ENCODE assay signal across 24 mouse cellular contexts in the genomic region with DNA sequence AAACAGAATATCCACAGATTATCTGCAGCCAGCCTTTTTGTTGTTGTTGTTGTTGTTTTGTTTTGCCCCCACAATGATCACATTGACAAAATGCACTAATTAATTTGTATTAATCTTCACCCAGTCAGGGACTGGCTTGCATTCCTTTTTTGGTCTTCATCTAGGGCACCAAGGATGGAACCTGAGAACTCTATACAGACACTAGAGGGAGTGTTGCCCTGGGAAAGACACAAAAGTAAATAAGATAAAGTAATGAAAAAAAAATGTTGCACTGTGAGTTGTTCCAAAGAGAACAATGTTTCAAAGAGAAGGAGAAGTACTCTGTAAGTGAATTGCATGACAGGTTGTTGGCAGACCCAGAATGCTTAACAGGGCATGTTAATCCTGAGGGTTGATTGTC. TPM values are rescaled to one million over a fixed set of nuclear protein-coding genes. Genes with fewer than 3 reads are reported as not detected.
DNase-seq lines count a peak whose midpoint lies in the region; ATAC-seq and TF ChIP-seq lines count a peak whose summit lies in the region.
"Had no signal": no experiment of that assay in that cellular context is flagged by ENCODE, and none has a peak within 500 bp of the region (broad histone marks: within the 10 kb centered on the region; RNA-seq: fewer than 3 reads in every experiment).

No protein-coding gene starts in this region.

- no peak for ATAC-seq in heart, embryonic 11.5 days (replicated peaks; ENCODE audit: insufficient number of reproducible peaks, low FRiP score, low TSS enrichment)
- ATAC-seq in kidney, postnatal 0 days (replicated peaks; ENCODE audit: low FRiP score, low read depth) = no peak
- no peak for ATAC-seq in midbrain, postnatal 0 days (ENCODE audit: low FRiP score)
- no peak for ATAC-seq in midbrain, embryonic 15.5 days (replicated peaks)
- ATAC-seq: activated CD4-positive, CD25-positive, alpha-beta regulatory T cell, adult 4 months; forebrain, embryonic 14.5 days; inflammation-experienced regulatory T-cells, adult 6 months; Patski had no signal

- H3K4me1 ChIP-seq in heart, adult 2 months (ENCODE audit: control insufficient read depth, insufficient read depth, low read length) = no peaks in the 10 kb centered on the region
- no peaks in the 10 kb centered on the region for H3K4me1 ChIP-seq in heart, embryonic 11.5 days (ENCODE audit: control insufficient read depth, insufficient read depth, low read length)
- no peaks in the 10 kb centered on the region for H3K4me1 ChIP-seq in kidney, postnatal 0 days (replicated peaks; ENCODE audit: insufficient read depth, low read length)
- H3K4me1 ChIP-seq in midbrain, postnatal 0 days (ENCODE audit: insufficient read depth, low read length) = no peaks in the 10 kb centered on the region
- no peaks in the 10 kb centered on the region for H3K4me1 ChIP-seq in midbrain, embryonic 15.5 days
- H3K4me1 ChIP-seq: embryonic facial prominence, embryonic 13.5 days; heart, embryonic 12.5 days; hindbrain, embryonic 10.5 days had no signal

- H3K79me2 ChIP-seq in heart, adult 2 months (replicated peaks; ENCODE audit: control insufficient read depth, insufficient read depth, low read length) = no peaks in the 10 kb centered on the region

- intact Hi-C loops in heart, adult 2 months (cut with DNase I) = no loop called here

- no peak for TF ChIP-seq POLR2A in heart, adult 2 months (IDR thresholded peaks at IDR 0.05; ENCODE audit: insufficient read depth, low read depth, low read length)

- H3K9me3 ChIP-seq in heart, embryonic 11.5 days (replicated peaks; ENCODE audit: control insufficient read depth, low read length) = peaks cover 6% of the 10 kb centered on the region; the same call in 1 of the 2 replicates
- H3K9me3 ChIP-seq in kidney, postnatal 0 days (replicated peaks; ENCODE audit: low read length) = no peaks in the 10 kb centered on the region
- H3K9me3 ChIP-seq in midbrain, postnatal 0 days (ENCODE audit: low read length) = peaks cover 3% of the 10 kb centered on the region; the same call in 1 of the 2 replicates
- no peaks in the 10 kb centered on the region for H3K9me3 ChIP-seq in midbrain, embryonic 15.5 days
- H3K9me3 ChIP-seq: embryonic facial prominence, embryonic 13.5 days; hindbrain, embryonic 15.5 days had no signal

- peak; percentile 35 for TF ChIP-seq CTCF in heart, adult 2 months (IDR thresholded peaks at IDR 0.05)
- peak; percentile 39; the same call in 1 of the 2 replicates for TF ChIP-seq CTCF in kidney, postnatal 0 days (IDR thresholded peaks at IDR 0.05; ENCODE audit: low read depth)
- peak; percentile 73 for TF ChIP-seq CTCF in midbrain, postnatal 0 days (IDR thresholded peaks at IDR 0.05)

- no peaks in the 10 kb centered on the region for H3K27me3 ChIP-seq in heart, adult 2 months (ENCODE audit: control insufficient read depth, insufficient read depth, low read length)
- H3K27me3 ChIP-seq in heart, embryonic 11.5 days (ENCODE audit: control insufficient read depth, insufficient read depth, low read length) = no peaks in the 10 kb centered on the region
- H3K27me3 ChIP-seq in kidney, postnatal 0 days (ENCODE audit: insufficient read depth, low read length) = no peaks in the 10 kb centered on the region
- no peaks in the 10 kb centered on the region for H3K27me3 ChIP-seq in midbrain, postnatal 0 days (ENCODE audit: insufficient read depth, low read length)
- no peaks in the 10 kb centered on the region for H3K27me3 ChIP-seq in midbrain, embryonic 15.5 days (replicated peaks)
- H3K27me3 ChIP-seq: CH12.LX; hindbrain, embryonic 15.5 days; Patski had no signal

- no peaks in the 10 kb centered on the region for H3K36me3 ChIP-seq in heart, adult 2 months (ENCODE audit: control insufficient read depth, insufficient read depth, low read length)
- no peaks in the 10 kb centered on the region for H3K36me3 ChIP-seq in heart, embryonic 11.5 days (ENCODE audit: control insufficient read depth, insufficient read depth, low read length)
- H3K36me3 ChIP-seq in kidney, postnatal 0 days (ENCODE audit: insufficient read depth, low read length) = no peaks in the 10 kb centered on the region
- no peaks in the 10 kb centered on the region for H3K36me3 ChIP-seq in midbrain, postnatal 0 days (ENCODE audit: insufficient read depth, low read length)
- H3K36me3 ChIP-seq in midbrain, embryonic 15.5 days (replicated peaks) = no peaks in the 10 kb centered on the region
- H3K36me3 ChIP-seq: embryonic facial prominence, embryonic 13.5 days; heart, embryonic 12.5 days; hindbrain, embryonic 10.5 days; hindbrain, embryonic 15.5 days had no signal

- no peak for TF ChIP-seq EP300 in heart, adult 2 months (IDR thresholded peaks at IDR 0.05; ENCODE audit: insufficient read depth, low read depth, low read length)

- H3K27ac ChIP-seq in heart, adult 2 months = no peak overlapping the region
- H3K27ac ChIP-seq in heart, embryonic 11.5 days (ENCODE audit: low read depth, low read length) = no peak overlapping the region
- H3K27ac ChIP-seq in kidney, postnatal 0 days = no peak overlapping the region
- no peak overlapping the region for H3K27ac ChIP-seq in midbrain, postnatal 0 days (ENCODE audit: low read depth, low read length)
- no peak overlapping the region for H3K27ac ChIP-seq in midbrain, embryonic 15.5 days
- H3K27ac ChIP-seq: embryonic facial prominence, embryonic 13.5 days; hindbrain, embryonic 10.5 days; hindbrain, embryonic 15.5 days had no signal

- DNase-seq in heart, adult 2 months = no peak
- DNase-seq in kidney, postnatal 0 days (ENCODE audit: low spot score) = peak; percentile 26
- no peak for DNase-seq in kidney, adult 8-10 months
- DNase-seq in midbrain, postnatal 0 days (ENCODE audit: low spot score) = peak; percentile 44
- no peak for DNase-seq in frontal cortex, postnatal 10 days (ENCODE audit: low spot score in 2 of 2)
- DNase-seq: adrenal gland, postnatal 14 days; cerebellum, adult 8-10 months; cerebellum, postnatal 14 days; gastrocnemius, postnatal 10 days; heart, adult 18-20 months had no signal

- no peak overlapping the region for H3K4me3 ChIP-seq in heart, adult 2 months
- H3K4me3 ChIP-seq in heart, embryonic 11.5 days (ENCODE audit: low read depth, low read length) = no peak overlapping the region
- H3K4me3 ChIP-seq in kidney, postnatal 0 days (replicated peaks; ENCODE audit: low read depth, low read length) = no peak overlapping the region
- H3K4me3 ChIP-seq in midbrain, postnatal 0 days (ENCODE audit: low read depth, low read length) = no peak overlapping the region
- no peak overlapping the region for H3K4me3 ChIP-seq in midbrain, embryonic 15.5 days
- H3K4me3 ChIP-seq: embryonic facial prominence, embryonic 13.5 days; heart, embryonic 12.5 days; hindbrain, embryonic 10.5 days; hindbrain, embryonic 15.5 days had no signal

- no peak overlapping the region for H3K9ac ChIP-seq in heart, adult 2 months (ENCODE audit: low read depth, low read length)
- H3K9ac ChIP-seq in heart, embryonic 11.5 days (ENCODE audit: low read depth, low read length) = no peak overlapping the region
- H3K9ac ChIP-seq in kidney, postnatal 0 days (ENCODE audit: low read depth, low read length) = no peak overlapping the region
- no peak overlapping the region for H3K9ac ChIP-seq in midbrain, postnatal 0 days (replicated peaks; ENCODE audit: low read length, poor library complexity, severe bottlenecking)
- H3K9ac ChIP-seq in midbrain, embryonic 15.5 days = no peak overlapping the region
- H3K9ac ChIP-seq: embryonic facial prominence, embryonic 13.5 days; heart, embryonic 12.5 days; hindbrain, embryonic 15.5 days had no signal

- no peak overlapping the region for H3K4me2 ChIP-seq in heart, embryonic 11.5 days
- no peak overlapping the region for H3K4me2 ChIP-seq in kidney, postnatal 0 days (ENCODE audit: low read length)
- no peak overlapping the region for H3K4me2 ChIP-seq in midbrain, postnatal 0 days (ENCODE audit: low read depth, low read length, poor library complexity, severe bottlenecking)
- no peak overlapping the region for H3K4me2 ChIP-seq in midbrain, embryonic 15.5 days
- H3K4me2 ChIP-seq: embryonic facial prominence, embryonic 13.5 days; heart, embryonic 12.5 days; hindbrain, embryonic 15.5 days had no signal

RNA-seq across cellular contexts. Expression of a gene that starts 9.6 kb away (rescaled TPM):
- not detected for total RNA-seq in heart, adult 2 months (2021)
- polyA plus RNA-seq in heart, adult 2 months (2012; rRNA removed) = 0.09 TPM in 1 of 2 replicates, not detected in the other
- polyA plus RNA-seq in heart, embryonic 11.5 days (2014; fragmentation: Nextera tagmentation; extraction: Ambion mirVana) = 0.44 and 0.56 TPM in 2 replicates
- 0.93 and 1.0 TPM in 2 replicates for polyA plus RNA-seq in kidney, postnatal 0 days (2015; fragmentation: Nextera tagmentation; extraction: Ambion mirVana)
- total RNA-seq in midbrain, postnatal 0 days (2014; rRNA removed) = 25.3 and 33.2 TPM in 2 replicates
- polyA plus RNA-seq in midbrain, postnatal 0 days (2015; fragmentation: Nextera tagmentation; extraction: Ambion mirVana) = 16.4 and 18.3 TPM in 2 replicates
- polyA plus RNA-seq in midbrain, embryonic 15.5 days (2015; fragmentation: Nextera tagmentation; extraction: Ambion mirVana) = 17.3 and 19.1 TPM in 2 replicates
- total RNA-seq: adrenal gland, adult 18-20 months; adrenal gland, postnatal 14 days; CH12.LX; common myeloid progenitor, adult 5-6 weeks; heart, adult 18-20 months; heart, postnatal 25 days had no signal
- polyA plus RNA-seq: activated CD4-positive, CD25-positive, alpha-beta regulatory T cell, adult 4 months had no signal

Comparison
In these comparisons a context has a peak if more than half of its experiments do, and no peak if none do; other contexts are left out.
1. DNase-seq: peak in kidney, postnatal 0 days (single experiment) and midbrain, postnatal 0 days (single experiment); none in heart, adult 2 months (0 of 2), kidney, adult 8-10 months (0 of 2) and frontal cortex, postnatal 10 days (0 of 2).
2. Peak in every context shown above with its lines, with median percentiles within 50 percentile points of each other: CTCF ChIP-seq.